Mouse (Mus musculus) embryo, embryonic 10 days (tissue): ENCODE data around the gene Uck2.
A peak's percentile ranks its signal among the peaks of the same experiment; 100 is the strongest.

Experiments
- DNase-seq: peaks from one replicate; pipeline ENCODE4 v3.0.0-alpha.2; 2015; ENCODE audit warnings: low spot score

Uck2 gene

DNA sequence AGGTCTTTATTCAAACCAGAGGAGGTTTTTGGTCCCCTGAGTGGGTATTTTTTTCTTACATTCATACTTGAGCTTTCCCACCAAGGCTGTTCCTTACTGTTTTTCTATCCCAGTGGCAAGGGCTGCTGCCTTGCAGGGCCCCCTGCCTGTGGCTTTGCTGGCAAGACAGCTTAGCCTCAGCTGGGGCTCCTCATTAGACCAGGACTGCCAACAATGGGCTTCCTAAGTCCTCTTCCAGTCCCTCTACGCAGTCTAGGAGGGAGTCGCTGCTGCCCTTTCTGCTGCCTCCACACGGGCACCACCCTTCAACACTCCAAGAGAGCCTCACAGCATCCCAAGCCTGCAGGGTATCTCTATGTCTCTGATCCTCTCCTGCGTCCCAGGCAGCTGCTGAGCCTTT lies 76.3 kb downstream of the Uck2 start:
- DNase-seq = no peak

DNA sequence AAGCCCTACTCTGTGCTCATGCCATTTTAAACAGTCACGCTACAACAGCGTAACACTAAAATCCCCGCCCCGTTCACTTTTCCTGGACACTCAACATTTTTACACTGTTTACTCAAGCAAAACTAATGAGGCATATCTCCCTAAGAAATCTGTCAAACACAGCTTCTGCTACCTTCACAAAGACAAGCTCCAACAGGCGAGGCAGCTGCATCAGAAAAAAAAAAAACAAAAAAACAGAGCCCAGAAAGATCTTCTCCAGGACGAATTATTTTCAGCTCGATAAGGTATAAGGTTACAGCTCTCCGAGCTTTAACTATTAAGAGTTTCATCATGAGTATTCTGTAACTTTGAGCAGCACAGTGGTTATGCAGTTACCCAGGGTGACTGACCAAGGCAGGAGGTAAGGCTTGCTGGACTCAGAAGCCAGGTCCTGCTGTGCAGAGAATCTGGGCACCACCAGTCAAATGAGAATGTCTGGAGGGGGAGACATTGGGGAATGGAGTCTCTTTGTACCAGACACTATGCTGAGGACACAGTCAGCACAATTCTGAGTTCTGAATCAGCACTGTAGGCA lies 79.9 kb downstream of the Uck2 start:
- DNase-seq = no peak

DNA sequence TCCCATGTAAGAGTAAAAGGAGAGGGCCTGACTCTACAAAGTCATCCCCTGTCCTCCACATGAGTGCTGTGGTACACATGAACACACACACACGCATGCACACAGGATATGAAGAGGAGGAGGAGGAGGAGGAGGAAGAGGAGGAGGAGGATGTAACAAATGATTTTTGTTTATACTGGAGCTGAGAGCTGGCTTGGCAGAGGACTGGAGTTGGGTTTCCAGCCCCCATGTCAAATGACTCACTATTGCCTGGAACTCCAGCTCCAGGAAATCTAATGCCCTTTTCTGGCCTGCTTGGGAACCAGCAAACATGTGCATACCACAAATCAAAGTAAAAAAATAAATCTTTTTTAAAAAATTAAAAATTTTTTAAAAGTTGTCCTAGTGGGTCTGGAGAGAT lies 80.7 kb downstream of the Uck2 start:
- DNase-seq = no peak

DNA sequence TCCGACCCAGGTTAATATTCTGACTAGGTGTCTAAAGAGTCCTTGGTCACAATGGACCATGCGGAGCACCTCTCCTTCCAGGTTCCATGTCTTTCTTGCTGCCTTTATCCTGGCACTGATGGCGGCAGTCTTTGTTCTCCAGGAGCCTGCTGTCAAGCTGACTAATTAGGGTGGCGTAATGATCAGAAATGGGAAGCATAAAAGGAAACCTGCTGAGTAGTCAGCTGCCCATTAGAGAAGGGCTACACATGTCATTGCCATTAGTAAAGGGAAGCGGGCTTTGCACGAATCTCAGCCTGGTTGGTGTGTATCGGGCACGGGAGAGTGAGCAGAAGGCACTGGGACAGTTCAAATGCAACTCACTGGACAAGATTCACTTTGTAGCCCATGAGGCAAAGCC lies 90.4 kb downstream of the Uck2 start:
- DNase-seq = no peak

DNA sequence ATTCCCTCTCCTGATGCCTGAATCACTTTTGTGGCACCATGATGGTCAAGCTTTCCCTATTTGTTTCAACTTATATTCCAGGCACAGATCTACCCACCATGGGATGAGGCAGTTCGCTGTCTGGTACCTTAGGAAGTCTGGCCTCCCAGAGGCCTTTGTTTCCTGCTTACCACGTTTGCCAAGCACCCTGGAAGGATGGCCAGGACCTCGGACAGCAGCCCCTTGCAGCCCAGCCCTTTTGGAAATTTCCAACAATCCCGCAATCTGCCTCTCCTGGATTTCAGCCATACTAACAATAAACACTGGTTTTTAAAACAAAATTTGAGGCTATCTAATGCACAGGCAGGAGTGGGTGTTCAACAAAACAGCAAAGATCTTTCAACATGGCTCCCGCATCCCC lies 97.3 kb downstream of the Uck2 start:
- DNase-seq = peak; percentile 54

DNA sequence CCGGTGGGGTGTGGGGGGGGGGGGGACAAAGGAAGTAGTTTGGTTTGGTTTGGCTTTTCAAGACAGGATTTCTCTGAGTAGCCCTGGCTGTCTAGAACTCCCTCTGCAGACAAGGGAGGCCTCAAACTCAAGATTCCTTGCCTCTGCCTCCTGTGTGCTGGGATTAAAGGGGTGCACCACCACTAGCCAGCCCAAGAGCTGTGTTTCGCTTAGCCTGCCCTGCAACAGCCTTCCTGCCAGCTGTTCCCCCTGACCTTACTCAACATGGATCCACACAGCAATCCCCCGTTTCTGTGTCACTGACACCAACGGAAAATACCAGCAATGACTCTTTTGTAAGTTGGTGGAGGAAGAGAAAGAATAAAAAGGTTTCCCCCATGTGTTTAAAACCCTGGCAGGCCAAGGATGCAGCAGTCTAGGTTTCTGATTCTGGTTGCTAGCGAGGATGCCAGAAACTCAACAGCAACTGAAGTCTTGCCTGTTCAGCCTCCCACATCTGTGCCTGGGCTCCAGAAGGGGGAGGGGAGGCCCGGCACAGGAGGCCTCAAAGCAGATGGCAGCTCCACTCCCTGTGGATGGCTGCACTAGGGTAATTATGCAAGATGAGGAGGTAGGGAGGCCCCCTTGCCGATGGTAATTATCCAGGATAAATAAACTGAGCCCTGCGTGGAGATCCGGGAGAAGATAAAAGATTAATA lies 103.1 kb downstream of the Uck2 start:
- peak; percentile 63 for DNase-seq
